Mouse (Mus musculus): ENCODE data around the gene Rpl36a-ps1.

- no peak for TF ChIP-seq CTCF (IDR thresholded peaks at IDR 0.05; ENCODE audit: low read depth)
- TF ChIP-seq EP300 (optimal IDR thresholded peaks at IDR 0.05) = no peak
Observed at GRCm38 (mm10) chr14:99043499-99043898, 49.4 kb upstream of the Rpl36a-ps1 start.
